Mouse (Mus musculus): ENCODE results near the gene Metap1d.
A peak's percentile ranks its signal among the peaks of the same experiment; 100 is the strongest.

DNA sequence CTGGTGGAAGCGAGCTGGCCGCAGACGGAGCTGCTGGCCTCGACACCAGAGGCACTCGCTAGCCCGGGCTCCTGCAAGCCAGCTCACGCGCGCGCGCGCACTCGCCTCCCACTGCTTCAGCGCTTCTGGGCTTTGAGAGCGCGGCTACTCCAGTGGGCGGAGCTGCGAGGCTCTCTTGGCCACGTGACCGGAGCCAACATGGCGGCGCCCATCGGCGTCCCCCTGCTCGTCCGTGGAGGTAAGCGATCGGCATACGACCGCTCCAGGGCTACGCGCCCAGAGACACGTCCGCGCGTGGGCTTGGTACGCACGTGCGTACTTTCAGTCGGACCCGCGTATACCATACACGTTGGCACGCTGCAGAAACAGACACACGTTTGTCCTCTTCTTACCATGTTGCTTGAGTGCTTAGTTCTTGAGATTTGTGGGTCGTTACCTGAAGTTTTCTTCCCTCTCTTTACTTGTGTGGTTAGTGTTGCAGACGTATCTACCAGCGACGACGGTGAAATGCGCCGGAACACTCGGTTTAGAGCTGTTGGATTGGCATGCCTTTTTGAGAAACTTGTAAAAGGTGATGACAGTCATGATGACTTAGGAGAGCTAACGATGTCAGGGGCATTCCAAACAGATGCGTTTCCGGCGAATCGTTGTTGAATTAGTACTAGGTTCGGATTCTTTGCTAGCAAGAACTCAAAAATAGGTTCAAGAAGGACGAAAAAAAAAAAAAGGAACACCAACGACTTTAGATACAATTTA lies at the start of gene Metap1d:
- TF ChIP-seq E2F4 (IDR thresholded peaks at IDR 0.05; ENCODE audit: insufficient replicate concordance, low read depth, low read length) (peak; percentile 66; the same call in 1 of the 2 replicates), POLR2A (IDR thresholded peaks at IDR 0.05; ENCODE audit: low read depth, low read length) (peak; percentile 90), CTCF (conservative IDR thresholded peaks at IDR 0.05 in 1 of 2, IDR thresholded peaks at IDR 0.05 in 1 of 2; ENCODE audit: low read depth in 2 of 2, low read length in 2 of 2) (0 out of 4 replicates have a peak, but pooled peaks of 1 of the 2 experiments have one; percentile 5), MEF2A (IDR thresholded peaks at IDR 0.05; ENCODE audit: borderline replicate concordance, low read depth, low read length) (no peak), USF2 (conservative IDR thresholded peaks at IDR 0.05; ENCODE audit: low read depth, low read length) (peak; percentile 94), TCF12 (IDR thresholded peaks at IDR 0.05; ENCODE audit: low read depth, low read length) (peak; percentile 87), NELFE (IDR thresholded peaks at IDR 0.05; ENCODE audit: low read depth, low read length) (peak; percentile 81), HCFC1 (IDR thresholded peaks at IDR 0.05; ENCODE audit: low read depth, low read length) (peak; percentile 84)

All from CH12.LX (cell line).